Mouse (Mus musculus) Muller cell, postnatal 12 days (primary cell): ENCODE measurements around the gene Aoc1.
"Not testable (repeated sequence)": the region's sequence is repeated elsewhere in the genome, so short reads cannot be mapped to it uniquely, and the experiment has no call there.

Source experiments
- DNase-seq: peaks from one replicate; pipeline ENCODE4 v3.0.0-alpha.2; 2015; ENCODE audit errors: inconsistent ontology term

The Aoc1 gene

DNA sequence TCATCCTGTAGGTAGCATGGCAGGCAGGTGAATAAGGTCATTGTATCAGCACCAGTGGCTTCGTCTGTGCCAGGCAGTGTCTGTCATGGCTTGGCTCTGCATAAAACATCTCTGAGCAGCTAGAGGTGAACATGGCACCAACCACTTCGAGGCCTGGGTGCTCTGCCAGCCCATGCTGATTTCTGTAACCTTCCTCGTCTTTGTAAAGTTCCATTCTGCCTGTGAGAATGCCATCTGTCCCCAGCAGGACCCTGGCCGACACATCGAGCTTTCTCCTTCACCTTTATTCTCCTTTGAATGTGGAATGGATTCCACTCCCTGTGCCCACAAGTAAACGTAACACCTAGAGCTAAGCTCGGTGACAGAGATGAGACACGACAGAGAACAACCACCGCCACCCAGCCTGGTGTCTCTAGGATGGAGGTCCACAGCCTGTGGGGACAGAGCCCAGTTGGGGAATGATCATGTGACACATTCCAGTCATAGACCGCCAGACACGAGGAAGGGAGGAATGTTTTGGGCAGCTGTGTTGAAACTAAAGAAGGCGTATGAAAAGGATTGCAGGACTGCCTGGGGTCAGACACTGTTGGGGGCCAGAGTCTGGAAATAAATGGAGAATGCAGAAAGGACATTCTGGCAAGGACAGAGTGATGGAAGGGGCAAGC is 10.9 kb upstream of the Aoc1 start:
- DNase-seq = peak; percentile 44

DNA sequence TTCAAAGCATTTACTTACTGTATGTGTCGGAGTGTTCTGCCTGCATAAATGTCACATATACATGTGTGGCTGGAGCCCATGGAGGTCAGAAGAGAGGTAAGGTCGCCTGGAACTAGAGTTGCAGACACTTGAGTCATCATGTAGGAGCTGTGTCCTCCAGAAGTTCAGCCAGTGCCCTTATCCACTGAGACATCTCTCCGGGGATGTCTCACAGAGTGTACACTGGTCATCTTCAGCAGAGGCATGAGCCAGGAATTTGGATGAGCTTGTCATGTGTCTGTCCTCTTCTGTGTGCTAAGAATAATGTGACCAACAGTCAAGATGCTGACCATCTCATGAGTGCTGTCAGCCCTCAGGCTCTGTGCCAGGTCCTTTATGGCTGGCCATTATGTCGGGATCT is 9.9 kb upstream of the Aoc1 start:
- DNase-seq = no peak

GRCm38 (mm10) chr6:48863488-48863887 is 9.2 kb upstream of the Aoc1 start:
- no peak for DNase-seq

DNA sequence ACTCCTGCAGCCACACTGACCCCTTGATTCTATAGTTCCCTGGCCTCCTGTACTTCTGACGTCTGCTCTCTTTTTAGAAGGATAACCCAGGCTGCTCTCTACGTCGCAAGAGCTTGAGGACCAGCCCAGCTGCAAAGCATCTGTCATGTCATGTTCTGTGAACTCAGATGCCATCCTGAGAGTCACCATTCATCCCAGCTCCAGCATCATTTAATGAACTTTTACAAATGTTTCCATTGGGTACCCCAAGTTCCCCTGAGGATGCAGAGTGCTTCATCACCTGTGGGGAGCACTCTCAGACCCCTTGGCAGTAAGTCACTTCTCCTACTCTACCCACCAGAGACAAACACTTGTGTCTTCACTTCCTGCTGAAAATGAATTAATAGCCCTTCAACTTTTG is 8.5 kb upstream of the Aoc1 start:
- no peak for DNase-seq

- DNase-seq = no peak
Observed at GRCm38 (mm10) chr6:48864723-48865122, 8.0 kb upstream of the Aoc1 start.

DNA sequence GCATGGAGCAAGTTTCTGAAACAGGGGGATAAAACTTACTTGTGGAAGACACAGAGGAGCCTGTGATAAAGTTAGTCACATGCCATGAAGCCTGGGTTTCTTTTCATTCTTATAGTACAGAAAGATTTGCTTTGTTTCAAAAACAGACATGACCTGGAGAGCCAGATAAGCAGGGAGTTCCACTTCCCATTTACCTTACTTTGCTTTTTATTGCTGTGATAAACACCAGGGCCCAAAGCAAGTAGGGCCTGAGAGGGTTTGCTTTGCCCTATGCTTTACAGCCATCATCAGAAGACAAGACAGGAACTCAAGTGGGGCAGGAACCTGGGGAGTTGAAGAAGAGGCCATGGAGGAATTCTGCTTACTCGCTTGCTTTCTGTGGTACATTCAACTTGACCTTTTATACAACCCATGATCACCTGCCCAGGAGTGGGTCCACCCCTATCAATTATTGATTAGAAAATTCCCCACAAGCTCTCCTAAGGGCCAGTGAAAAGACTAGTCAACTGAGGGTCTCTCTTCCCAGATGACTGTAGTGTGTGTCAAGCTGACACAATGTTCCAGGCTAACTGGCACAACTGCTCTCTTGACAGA is 7.4 kb upstream of the Aoc1 start:
- no peak for DNase-seq

DNA sequence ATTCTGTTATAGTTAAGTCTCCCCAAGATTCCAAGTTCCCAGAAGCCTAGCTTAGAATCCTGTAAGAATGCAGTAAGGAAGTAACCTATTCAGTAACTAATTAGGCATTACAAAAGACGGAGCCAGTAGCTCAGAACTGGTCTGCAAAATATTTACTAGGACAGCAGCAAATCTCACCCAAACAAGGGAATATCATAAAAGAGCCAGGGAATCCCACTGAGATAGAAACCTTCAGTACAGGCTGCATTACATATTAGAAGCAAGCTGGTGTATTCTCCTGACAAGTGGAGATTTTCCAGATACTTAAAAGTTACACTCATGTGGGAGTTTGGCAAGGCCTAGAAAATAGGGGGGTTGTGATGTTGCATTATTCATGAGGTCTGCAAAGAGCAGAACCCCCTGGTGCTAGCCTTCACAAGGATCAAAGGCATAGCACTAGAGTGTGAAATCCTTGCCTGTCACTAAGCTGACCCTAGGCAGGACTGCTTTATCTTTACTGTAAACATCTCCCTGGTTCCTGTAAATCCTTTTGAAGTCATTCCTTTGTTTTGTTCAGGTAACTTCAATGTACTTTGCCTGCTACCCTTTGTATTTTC is 6.2 kb upstream of the Aoc1 start:
- DNase-seq = not testable (repeated sequence)

GRCm38 (mm10) chr6:48867158-48867557 is 5.5 kb upstream of the Aoc1 start:
- DNase-seq = no peak

- DNase-seq = no peak
Observed at GRCm38 (mm10) chr6:48869774-48870173, 2.9 kb upstream of the Aoc1 start.

GRCm38 (mm10) chr6:48874576-48874975 is 1.9 kb downstream of the Aoc1 start:
- DNase-seq = no peak

GRCm38 (mm10) chr6:48875515-48875914 is 2.8 kb downstream of the Aoc1 start:
- no peak for DNase-seq

DNA sequence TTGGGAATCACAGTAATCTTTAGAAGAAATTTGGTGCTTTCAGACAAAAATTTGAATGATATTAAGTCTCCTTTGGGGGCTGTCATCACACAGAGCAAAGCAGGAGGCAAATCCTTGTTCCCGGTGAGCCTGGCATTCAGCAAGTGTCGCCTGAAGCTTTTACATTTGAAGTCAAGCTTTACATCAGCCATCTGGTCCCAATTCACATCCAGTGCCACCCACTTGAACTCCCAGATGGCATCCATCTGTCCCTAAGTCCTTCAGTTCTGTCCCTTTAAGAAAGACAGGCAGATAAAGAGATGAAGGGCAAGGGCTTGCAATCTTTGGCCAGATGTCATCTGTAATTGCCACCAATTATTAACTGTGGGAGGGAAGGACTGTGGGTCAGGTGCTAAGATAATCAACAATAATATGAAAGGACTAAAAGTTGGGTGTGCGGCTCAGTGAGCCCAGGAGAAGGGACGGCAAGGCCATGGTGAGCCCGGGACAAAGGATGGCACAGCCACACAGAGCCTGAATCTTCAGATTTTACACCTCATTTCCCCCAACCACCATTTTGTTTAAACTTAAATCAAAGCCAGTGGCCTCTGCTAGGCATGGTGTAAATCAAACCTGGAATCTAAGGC is 3.9 kb downstream of the Aoc1 start:
- DNase-seq = no peak

GRCm38 (mm10) chr6:48894203-48894602 is 21.5 kb downstream of the Aoc1 start:
- no peak for DNase-seq

- no peak for DNase-seq
Observed at GRCm38 (mm10) chr6:48894938-48895818, 22.5 kb downstream of the Aoc1 start.

DNA sequence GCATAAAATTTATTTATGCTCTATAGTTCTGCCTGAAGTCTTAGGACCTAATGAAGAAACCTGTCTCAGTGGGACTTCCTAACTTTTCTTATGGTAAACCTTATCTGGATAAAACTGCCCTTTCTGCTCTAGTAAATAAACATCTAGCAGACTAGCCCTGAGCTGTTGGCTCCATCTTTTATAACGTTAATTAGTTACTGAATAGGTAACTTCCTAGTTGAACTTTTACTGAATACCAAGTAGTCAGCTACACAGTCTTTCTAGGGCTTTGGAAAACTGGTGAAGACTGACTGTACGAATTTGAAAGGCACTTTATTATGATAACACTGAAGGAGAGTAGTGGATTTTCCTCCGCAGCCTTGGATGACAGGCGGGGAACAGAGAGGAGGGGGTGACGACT is 23.2 kb downstream of the Aoc1 start:
- no peak for DNase-seq

DNA sequence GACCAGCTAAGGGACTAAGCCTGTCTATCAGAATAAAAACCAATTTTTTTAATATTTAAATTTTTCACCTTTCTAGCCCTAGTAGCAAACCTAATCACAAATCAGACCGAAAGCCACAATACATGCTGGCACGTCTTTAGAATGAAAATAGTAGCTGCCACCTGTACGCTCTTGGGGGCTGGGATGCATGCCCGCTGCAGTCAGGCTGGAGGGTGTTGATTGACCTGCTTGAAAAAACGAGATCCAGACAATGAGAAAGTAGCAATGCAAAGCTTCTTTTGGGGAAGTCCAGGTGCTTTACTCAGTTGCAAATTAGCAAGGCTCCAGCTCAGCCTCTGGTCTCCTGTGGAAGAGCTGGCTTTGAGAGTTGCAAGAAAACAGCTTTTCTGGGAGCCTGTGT is 24.3 kb downstream of the Aoc1 start:
- DNase-seq = no peak

GRCm38 (mm10) chr6:48901316-48901715 is 28.6 kb downstream of the Aoc1 start:
- DNase-seq = not testable (repeated sequence)

- DNase-seq = no peak
Observed at GRCm38 (mm10) chr6:48902511-48903406, 30.1 kb downstream of the Aoc1 start.

- no peak for DNase-seq
Observed at GRCm38 (mm10) chr6:48903437-48903836, 30.7 kb downstream of the Aoc1 start.

DNA sequence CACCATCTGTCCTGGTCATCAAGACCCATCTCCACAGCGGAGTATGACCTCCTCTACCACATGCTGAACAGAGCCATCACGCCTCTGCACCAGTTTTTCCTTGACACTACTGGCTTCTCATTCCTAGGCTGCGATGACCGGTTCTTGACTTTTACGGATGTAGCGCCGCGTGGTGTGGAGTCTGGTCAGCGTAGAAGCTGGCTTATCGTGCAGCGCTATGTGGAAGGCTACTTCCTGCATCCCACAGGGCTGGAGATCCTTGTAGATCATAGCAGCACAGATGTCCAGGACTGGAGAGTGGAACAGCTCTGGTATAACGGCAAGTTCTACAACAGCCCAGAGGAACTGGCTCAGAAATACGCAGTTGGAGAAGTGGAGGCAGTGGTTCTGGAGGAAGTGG is 32.9 kb downstream of the Aoc1 start:
- no peak for DNase-seq

DNA sequence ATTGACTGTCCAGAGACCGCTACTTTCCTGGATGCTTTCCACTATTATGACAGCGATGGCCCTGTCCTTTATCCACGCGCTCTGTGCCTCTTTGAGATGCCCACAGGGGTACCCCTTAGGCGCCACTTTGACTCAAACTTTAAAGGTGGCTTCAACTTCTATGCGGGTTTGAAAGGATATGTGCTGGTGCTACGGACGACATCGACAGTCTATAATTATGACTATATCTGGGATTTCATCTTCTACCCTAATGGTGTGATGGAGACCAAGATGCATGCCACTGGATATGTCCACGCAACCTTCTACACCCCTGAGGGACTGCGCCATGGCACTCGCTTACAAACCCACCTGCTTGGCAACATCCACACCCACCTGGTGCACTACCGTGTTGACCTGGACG is 33.7 kb downstream of the Aoc1 start:
- DNase-seq = no peak
